Mouse (Mus musculus): ENCODE results near the gene Cd70. TPM values are rescaled to one million over a fixed set of nuclear protein-coding genes. Genes with fewer than 3 reads are reported as not detected.

Gene Cd70
- total RNA-seq, 2 experiments from 2014 or later, result not detected

Other genes with a start within 250 kb of the Cd70 start
- gene Mllt1, start 214.4 kb downstream of the Cd70 start, total RNA-seq (2021), result 10 to 100 TPM; 40.5 to 41.6 TPM
- not detected for gene Acer1, start 167.7 kb downstream of the Cd70 start, total RNA-seq (2021)
- 10 to 100 TPM; 55.1 to 60.7 TPM for gene Clpp, start 159.5 kb downstream of the Cd70 start, total RNA-seq (2021)
- 10 to 100 TPM; 42.3 to 49.3 TPM for gene Alkbh7, start 152.4 kb downstream of the Cd70 start, total RNA-seq (2021)
- gene Pspn, start 149.8 kb downstream of the Cd70 start, total RNA-seq (2021), result not detected
- 10 to 100 TPM; 36.0 to 36.9 TPM for gene Gtf2f1, start 138.5 kb downstream of the Cd70 start, total RNA-seq (2021)
- gene Gm17949, start 138.3 kb downstream of the Cd70 start, total RNA-seq (2021), result not detected
- gene Khsrp, start 118.3 kb downstream of the Cd70 start, total RNA-seq (2021), result 100 to 1,000 TPM; 112 to 113 TPM
- gene Slc25a41, start 108.1 kb downstream of the Cd70 start, total RNA-seq (2021), result not detected
- gene Crb3, start 90.7 kb downstream of the Cd70 start, total RNA-seq (2021), result under 1 TPM in 1 of 2 experiments, not detected in 1; 0.47 TPM
- 10 to 100 TPM; 78.3 to 81.6 TPM for gene Slc25a23, start 89.9 kb downstream of the Cd70 start, total RNA-seq (2021)
- gene Dennd1c, start 71.3 kb downstream of the Cd70 start, total RNA-seq (2021), result under 1 TPM; 0.69 to 0.70 TPM
- gene Tubb4a, start 62.0 kb downstream of the Cd70 start, total RNA-seq (2021), result 1 to 10 TPM; 5.9 to 6.7 TPM
- gene Tnfsf9, start 44.5 kb downstream of the Cd70 start, total RNA-seq (2021), result under 1 TPM; 0.48 to 0.61 TPM
- gene Tnfsf14, start 44.4 kb upstream of the Cd70 start, total RNA-seq (2021), result not detected
- gene C3, start 78.4 kb upstream of the Cd70 start, total RNA-seq (2021), result 10 to 100 TPM; 60.1 to 79.6 TPM
- 10 to 100 TPM; 19.5 to 20.4 TPM for gene Gpr108, start 98.7 kb upstream of the Cd70 start, total RNA-seq (2021)
- gene Trip10, start 99.7 kb upstream of the Cd70 start, total RNA-seq (2021), result 10 to 100 TPM; 45.6 to 46.9 TPM
- 1 to 10 TPM; 1.0 to 1.4 TPM for gene Vav1, start 129.3 kb upstream of the Cd70 start, total RNA-seq (2021)
- gene Adgre1, start 208.9 kb upstream of the Cd70 start, total RNA-seq (2021), result 1 to 10 TPM; 3.9 to 4.0 TPM